Mouse (Mus musculus): ENCODE measurements around the gene Nav3. TPM values are rescaled to one million over a fixed set of nuclear protein-coding genes. Genes with fewer than 3 reads are reported as not detected.

Gene Nav3
- polyA plus RNA-seq, 1 experiment, result 34.8 TPM

DNA sequence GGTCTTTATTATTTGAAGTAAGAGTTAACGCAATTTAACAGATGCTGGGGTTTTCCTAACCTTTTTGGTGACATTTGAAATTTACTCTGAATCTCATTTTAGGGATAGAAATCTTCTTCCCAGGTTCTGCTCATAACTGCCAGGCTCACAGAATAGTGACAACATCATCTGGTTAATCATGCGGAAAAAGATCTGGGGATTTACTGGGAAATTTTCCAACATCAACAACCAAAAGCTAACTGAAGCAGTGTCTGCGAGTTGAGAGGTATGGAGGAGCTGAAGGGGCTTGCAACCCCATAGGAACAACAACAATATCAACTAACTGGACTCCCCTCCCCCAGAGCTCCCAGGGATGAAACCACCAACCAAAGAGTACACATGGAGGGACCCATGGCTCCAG lies 505.7 kb downstream of the Nav3 start:
- no peak for TF ChIP-seq POLR2A (IDR thresholded peaks at IDR 0.05; ENCODE audit: borderline replicate concordance, extremely low read depth, insufficient read depth, insufficient read length, poor library complexity, severe bottlenecking)
- no peak for TF ChIP-seq CTCF (IDR thresholded peaks at IDR 0.05; ENCODE audit: borderline replicate concordance, extremely low read depth, insufficient read depth, insufficient read length)
- peak; percentile 47 for DNase-seq (ENCODE audit: low read depth)

DNA sequence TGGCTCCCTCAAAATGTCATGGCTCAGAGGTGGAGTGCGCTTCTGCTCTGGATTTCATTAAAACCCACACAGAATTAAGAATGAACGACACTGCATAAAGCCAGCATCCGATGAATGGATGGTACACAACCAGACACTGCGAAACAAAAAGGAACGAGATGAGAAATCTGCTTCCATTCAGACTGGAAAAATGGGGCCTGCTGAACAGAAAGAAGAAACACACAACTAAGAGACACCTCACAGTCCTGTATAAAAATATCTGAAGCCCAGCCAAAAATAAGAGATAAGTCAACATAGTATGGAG lies 526.7 kb downstream of the Nav3 start:
- no peak for DNase-seq (ENCODE audit: low read depth)
- TF ChIP-seq CTCF (IDR thresholded peaks at IDR 0.05; ENCODE audit: borderline replicate concordance, extremely low read depth, insufficient read depth, insufficient read length) (no peak), POLR2A (IDR thresholded peaks at IDR 0.05; ENCODE audit: borderline replicate concordance, extremely low read depth, insufficient read depth, insufficient read length, poor library complexity, severe bottlenecking) (no peak)

DNA sequence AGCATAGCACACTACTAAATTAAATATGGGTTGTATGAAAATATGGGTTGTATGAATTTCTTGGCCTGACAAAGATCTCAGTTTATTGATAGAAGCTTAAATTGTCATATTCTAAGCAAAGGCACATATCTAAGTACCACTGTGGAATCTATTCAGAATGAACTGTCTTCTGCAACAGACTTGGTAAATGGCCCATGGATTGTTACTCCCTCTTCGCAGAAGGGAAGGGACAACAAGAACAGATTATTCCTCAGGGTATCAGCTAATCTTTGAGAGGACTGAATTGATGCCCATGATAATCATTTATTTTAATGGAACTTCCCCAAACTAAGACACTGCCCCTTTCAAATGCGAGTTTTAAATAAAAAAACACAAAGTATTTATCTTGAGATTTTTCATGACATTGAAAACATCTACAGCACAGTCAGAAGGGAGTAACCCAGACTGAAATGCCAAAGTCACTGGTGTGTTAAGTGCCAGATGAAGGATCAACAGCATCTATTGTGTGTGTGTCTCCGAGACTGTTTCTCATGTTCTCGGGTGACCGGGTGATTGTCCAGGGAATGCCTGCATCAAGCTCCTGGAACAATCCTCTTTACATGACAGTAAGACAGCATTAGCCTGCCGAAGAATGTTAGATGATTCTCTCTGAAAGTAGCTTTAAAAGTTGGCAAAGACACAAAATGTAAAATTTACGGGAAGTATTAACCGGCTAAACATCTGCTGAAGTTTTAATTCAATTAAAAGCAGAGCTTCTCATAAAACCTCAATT lies 527.3 kb downstream of the Nav3 start:
- DNase-seq (ENCODE audit: low read depth), result peak; percentile 24
- TF ChIP-seq CTCF (IDR thresholded peaks at IDR 0.05; ENCODE audit: borderline replicate concordance, extremely low read depth, insufficient read depth, insufficient read length) (no peak), POLR2A (IDR thresholded peaks at IDR 0.05; ENCODE audit: borderline replicate concordance, extremely low read depth, insufficient read depth, insufficient read length, poor library complexity, severe bottlenecking) (no peak)

DNA sequence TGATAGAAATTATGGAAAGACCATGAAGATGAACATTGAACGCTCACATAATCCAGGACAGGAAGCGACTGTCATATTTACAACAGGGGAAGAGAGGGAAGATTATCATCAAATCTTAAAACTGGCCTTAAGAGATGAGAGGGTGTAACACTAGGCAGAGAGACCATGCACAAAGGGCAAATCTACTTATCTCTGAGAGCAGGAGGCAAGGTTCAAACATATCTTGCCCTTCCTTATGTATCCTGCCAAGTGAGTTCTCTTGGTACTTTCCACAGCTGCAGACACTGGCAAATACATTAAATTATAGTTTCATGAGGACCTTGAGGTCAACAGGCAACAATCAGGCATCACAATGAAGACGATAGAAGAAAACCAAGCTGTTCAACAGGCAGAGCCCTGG lies 529.9 kb downstream of the Nav3 start:
- TF ChIP-seq POLR2A (IDR thresholded peaks at IDR 0.05; ENCODE audit: borderline replicate concordance, extremely low read depth, insufficient read depth, insufficient read length, poor library complexity, severe bottlenecking), result no peak
- TF ChIP-seq CTCF (IDR thresholded peaks at IDR 0.05; ENCODE audit: borderline replicate concordance, extremely low read depth, insufficient read depth, insufficient read length), result no peak
- no peak for DNase-seq (ENCODE audit: low read depth)

DNA sequence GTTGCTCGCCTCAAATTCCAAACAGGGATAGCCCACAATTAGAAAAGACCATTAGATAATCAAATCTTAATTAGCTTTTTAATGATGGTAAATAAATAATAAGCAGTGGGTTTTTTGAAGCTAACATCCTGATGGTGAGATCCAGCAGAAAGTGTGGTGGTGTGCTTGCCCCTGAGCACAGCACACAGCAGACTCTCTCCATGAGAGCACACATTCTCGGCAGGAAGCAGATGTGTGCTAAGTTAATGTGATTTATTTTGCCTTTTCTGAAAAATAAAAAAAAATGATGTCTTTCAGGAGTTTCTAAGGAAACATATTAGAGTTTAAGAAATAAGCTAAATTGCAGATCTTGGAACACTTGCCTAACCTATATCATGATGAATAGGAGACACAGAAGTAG lies 531.9 kb downstream of the Nav3 start:
- TF ChIP-seq CTCF (IDR thresholded peaks at IDR 0.05; ENCODE audit: borderline replicate concordance, extremely low read depth, insufficient read depth, insufficient read length) (no peak), POLR2A (IDR thresholded peaks at IDR 0.05; ENCODE audit: borderline replicate concordance, extremely low read depth, insufficient read depth, insufficient read length, poor library complexity, severe bottlenecking) (no peak)
- DNase-seq (ENCODE audit: low read depth), result no peak

DNA sequence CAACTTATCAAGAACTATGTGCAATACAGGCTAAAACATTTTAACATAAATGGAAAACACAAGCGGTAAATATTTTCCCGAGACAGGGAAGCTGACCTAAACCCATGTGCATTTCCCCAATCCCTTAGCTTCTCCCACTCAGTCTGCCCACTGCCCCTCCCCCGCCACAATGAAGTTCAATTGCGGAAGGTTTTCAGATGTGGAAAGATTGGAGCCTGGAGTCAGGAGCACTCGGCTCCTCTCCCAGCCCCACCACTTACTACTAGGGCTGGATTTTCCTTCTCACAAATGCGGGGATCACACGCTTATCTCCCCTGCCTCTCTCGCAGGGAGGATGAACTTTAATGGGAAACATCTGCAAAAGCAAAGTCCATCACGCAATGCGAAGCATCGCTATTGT lies 534.6 kb downstream of the Nav3 start:
- no peak for TF ChIP-seq POLR2A (IDR thresholded peaks at IDR 0.05; ENCODE audit: borderline replicate concordance, extremely low read depth, insufficient read depth, insufficient read length, poor library complexity, severe bottlenecking)
- TF ChIP-seq CTCF (IDR thresholded peaks at IDR 0.05; ENCODE audit: borderline replicate concordance, extremely low read depth, insufficient read depth, insufficient read length), result no peak
- peak; percentile 42 for DNase-seq (ENCODE audit: low read depth)

DNA sequence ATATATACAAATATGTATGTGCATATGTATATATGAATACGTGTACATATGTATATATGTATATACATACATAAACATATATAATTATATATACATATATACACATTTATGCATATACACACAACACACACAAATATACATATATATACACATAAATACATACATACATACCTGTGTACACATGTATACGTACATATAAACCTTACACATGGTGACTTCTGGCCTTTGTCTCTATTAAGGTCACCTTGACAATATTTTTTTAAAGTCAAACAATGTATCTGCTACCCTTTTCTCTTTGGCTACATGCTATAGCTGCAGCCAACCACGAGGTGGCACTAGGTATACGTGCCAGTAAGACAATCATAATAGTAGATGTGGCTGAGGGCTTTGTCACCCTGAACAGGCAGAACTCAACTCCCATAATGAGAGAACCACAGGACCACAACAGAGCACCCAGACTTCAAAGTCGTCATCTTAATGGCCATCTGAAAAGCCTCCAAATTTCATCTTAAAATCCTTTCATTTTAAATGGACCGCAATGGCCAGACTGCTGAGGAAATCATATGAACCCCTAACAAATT lies 535.3 kb downstream of the Nav3 start:
- no peak for TF ChIP-seq POLR2A (IDR thresholded peaks at IDR 0.05; ENCODE audit: borderline replicate concordance, extremely low read depth, insufficient read depth, insufficient read length, poor library complexity, severe bottlenecking)
- peak; percentile 89; the same call in 1 of the 2 replicates for TF ChIP-seq CTCF (IDR thresholded peaks at IDR 0.05; ENCODE audit: borderline replicate concordance, extremely low read depth, insufficient read depth, insufficient read length)
- peak; percentile 93 for DNase-seq (ENCODE audit: low read depth)

DNA sequence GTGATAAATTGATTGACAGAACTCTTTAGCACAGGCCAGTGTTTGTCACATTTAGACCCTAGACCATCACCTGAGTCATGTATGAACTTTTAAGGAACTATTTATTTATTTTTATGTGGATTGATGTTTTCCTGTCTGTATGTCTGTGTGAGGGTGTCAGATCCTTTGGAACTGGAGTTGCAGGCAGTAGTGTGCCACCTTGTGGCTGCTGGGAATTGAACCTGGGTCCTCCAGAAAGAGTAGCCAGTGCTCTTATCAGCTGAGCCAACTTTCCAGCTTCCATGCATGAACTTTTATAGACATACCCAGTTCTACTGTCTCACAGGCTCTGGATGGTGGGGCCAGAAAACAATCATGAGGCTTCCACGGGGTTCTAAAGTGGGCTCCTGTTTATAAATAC lies 536.5 kb downstream of the Nav3 start:
- TF ChIP-seq CTCF (IDR thresholded peaks at IDR 0.05; ENCODE audit: borderline replicate concordance, extremely low read depth, insufficient read depth, insufficient read length) (peak; percentile 35; the same call in 1 of the 2 replicates), POLR2A (IDR thresholded peaks at IDR 0.05; ENCODE audit: borderline replicate concordance, extremely low read depth, insufficient read depth, insufficient read length, poor library complexity, severe bottlenecking) (no peak)
- DNase-seq (ENCODE audit: low read depth), result no peak

DNA sequence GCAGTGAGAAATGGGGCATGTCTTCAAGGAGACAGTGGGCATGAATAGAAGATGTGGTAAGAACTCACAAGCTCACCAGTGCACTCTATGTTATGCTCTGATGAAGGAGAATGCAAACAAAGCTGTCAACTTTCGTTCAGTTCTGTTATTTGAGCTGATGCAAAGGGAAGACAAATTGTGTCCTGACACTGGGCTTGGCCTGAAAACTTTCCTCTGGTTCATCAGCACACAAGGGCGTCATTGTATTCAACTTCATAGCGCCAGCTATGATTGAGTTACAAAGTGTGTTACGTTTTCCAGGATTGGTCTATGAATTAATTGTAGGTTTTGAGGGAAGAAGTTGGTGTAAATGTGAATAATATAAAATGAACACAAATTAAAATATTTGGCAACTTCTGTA lies 548.8 kb downstream of the Nav3 start:
- DNase-seq (ENCODE audit: low read depth), result no peak
- TF ChIP-seq CTCF (IDR thresholded peaks at IDR 0.05; ENCODE audit: borderline replicate concordance, extremely low read depth, insufficient read depth, insufficient read length) (no peak), POLR2A (IDR thresholded peaks at IDR 0.05; ENCODE audit: borderline replicate concordance, extremely low read depth, insufficient read depth, insufficient read length, poor library complexity, severe bottlenecking) (no peak)

DNA sequence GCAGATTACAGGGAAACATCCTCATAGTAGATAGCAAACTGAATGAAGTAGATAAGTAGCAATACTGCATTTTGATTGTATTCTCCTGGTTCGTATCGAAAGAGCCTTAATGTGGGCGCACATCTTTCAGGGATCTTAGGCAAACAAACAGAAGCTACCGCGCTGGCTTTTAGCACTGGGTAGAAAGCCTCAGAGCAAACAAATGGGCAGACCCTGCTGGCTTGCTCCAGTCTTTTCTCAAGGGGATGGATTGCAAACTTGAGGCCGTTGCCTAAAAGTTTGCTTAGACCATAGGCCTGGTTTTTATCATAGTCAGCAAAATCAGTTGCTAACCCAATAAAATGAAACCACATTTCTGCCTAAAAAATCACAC lies 549.6 kb downstream of the Nav3 start:
- TF ChIP-seq CTCF (IDR thresholded peaks at IDR 0.05; ENCODE audit: borderline replicate concordance, extremely low read depth, insufficient read depth, insufficient read length) (no peak), POLR2A (IDR thresholded peaks at IDR 0.05; ENCODE audit: borderline replicate concordance, extremely low read depth, insufficient read depth, insufficient read length, poor library complexity, severe bottlenecking) (no peak)
- no peak for DNase-seq (ENCODE audit: low read depth)

DNA sequence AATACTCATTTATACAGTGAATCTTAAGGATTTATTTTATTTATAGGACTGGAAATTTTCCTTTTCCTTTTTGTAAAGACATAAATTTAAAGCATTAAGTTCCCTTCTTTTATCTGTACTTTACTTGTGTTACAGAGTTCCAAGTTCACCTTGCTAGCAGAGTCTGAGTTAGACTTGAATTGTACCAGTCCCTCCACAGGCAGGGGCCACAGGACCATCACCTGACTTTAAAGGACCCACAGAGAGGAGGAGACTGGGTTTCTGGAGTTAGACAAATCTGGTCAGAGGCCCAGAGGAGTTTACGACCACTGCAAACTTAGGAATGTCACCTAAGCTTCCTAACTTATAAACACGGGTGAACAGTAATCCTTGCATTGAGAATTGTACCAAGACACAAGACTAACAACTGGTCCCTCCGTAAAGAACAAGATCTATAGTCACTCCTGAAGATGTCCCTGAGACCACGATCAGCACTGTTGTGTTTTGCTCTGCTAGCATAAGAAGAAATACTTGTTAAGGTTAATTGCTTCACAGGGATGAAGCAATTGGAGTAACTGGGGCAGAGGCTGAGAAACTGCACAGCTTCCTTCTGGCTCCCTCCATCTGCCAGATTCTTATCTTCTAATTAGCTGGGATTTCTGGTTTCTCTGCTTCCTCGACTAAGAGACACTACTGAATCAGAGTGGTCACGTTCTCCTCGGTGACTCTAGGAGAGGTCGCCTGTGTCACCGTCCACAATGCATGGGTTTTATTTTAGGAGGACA lies 550.2 kb downstream of the Nav3 start:
- peak; percentile 47 for DNase-seq (ENCODE audit: low read depth)
- TF ChIP-seq CTCF (IDR thresholded peaks at IDR 0.05; ENCODE audit: borderline replicate concordance, extremely low read depth, insufficient read depth, insufficient read length), result no peak
- no peak for TF ChIP-seq POLR2A (IDR thresholded peaks at IDR 0.05; ENCODE audit: borderline replicate concordance, extremely low read depth, insufficient read depth, insufficient read length, poor library complexity, severe bottlenecking)
